In genomic region chr7:4741672-4742481, GRCm38 (mm10) we compare ENCODE assay signal across 8 mouse cellular contexts. TPM values are rescaled to one million over a fixed set of nuclear protein-coding genes. Genes with fewer than 3 reads are reported as not detected.
A peak's percentile ranks its signal among the peaks of the same experiment; 100 is the strongest.
DNase-seq lines count a peak whose midpoint lies in the region; ATAC-seq and TF ChIP-seq lines count a peak whose summit lies in the region.
"Had no signal": no experiment of that assay in that cellular context is flagged by ENCODE, and none has a peak within 500 bp of the region (broad histone marks: within the 10 kb centered on the region; RNA-seq: fewer than 3 reads in every experiment).

No protein-coding gene starts in this region.

- H3K9me3 ChIP-seq in lung, embryonic 16.5 days (ENCODE audit: control insufficient read depth, low read length) = no peaks in the 10 kb centered on the region
- H3K9me3 ChIP-seq in embryonic facial prominence, embryonic 13.5 days = no peaks in the 10 kb centered on the region
- no peaks in the 10 kb centered on the region for H3K9me3 ChIP-seq in limb, embryonic 14.5 days (ENCODE audit: control insufficient read depth, low read length)
- no peaks in the 10 kb centered on the region for H3K9me3 ChIP-seq in stomach, embryonic 16.5 days (replicated peaks; ENCODE audit: control insufficient read depth, low read length)

- TF ChIP-seq POLR2A in limb, embryonic 14.5 days (IDR thresholded peaks at IDR 0.05; ENCODE audit: borderline replicate concordance, extremely low read depth, insufficient read depth, insufficient read length) = no peak

- 71% methylated on average over 21 of the region's 21 CpGs for WGBS in lung, embryonic 16.5 days
- WGBS in embryonic facial prominence, embryonic 13.5 days = 85% methylated on average over 21 of the region's 21 CpGs
- 86% methylated on average over 21 of the region's 21 CpGs for WGBS in limb, embryonic 14.5 days
- 70% methylated on average over 21 of the region's 21 CpGs for WGBS in stomach, embryonic 16.5 days

- no peak overlapping the region for H3K27ac ChIP-seq in lung, embryonic 16.5 days (ENCODE audit: low read length)
- 0 out of 2 replicates have a peak overlapping the region, but pooled peaks have one; percentile 92 for H3K27ac ChIP-seq in embryonic facial prominence, embryonic 13.5 days
- no peak overlapping the region for H3K27ac ChIP-seq in limb, embryonic 14.5 days (replicated peaks; ENCODE audit: low read depth, low read length)
- no peak overlapping the region; the same call in 1 of the 2 replicates for H3K27ac ChIP-seq in stomach, embryonic 16.5 days (ENCODE audit: low read length)

- DNase-seq in lung, postnatal 14 days = no peak
- DNase-seq in limb, embryonic 14.5 days (ENCODE audit: low spot score) = no peak
- DNase-seq in thymus, postnatal 4 days = no peak
- DNase-seq in left cerebral cortex, postnatal 14 days (ENCODE audit: low spot score in 2 of 2) = no peak

- peak overlapping the region; percentile 37; the same call in 1 of the 2 replicates for H3K9ac ChIP-seq in lung, embryonic 16.5 days (ENCODE audit: low read length)
- H3K9ac ChIP-seq in embryonic facial prominence, embryonic 13.5 days = peak overlapping the region; percentile 89
- H3K9ac ChIP-seq in limb, embryonic 14.5 days (ENCODE audit: low read depth, low read length, severe bottlenecking) = 0 out of 2 replicates have a peak overlapping the region, but pooled peaks have one; percentile 31
- H3K9ac ChIP-seq in stomach, embryonic 16.5 days (ENCODE audit: low read length) = peak overlapping the region; percentile 90; the same call in 1 of the 2 replicates

- no peaks in the 10 kb centered on the region for H3K27me3 ChIP-seq in lung, embryonic 16.5 days (ENCODE audit: control insufficient read depth, insufficient read depth, low read depth, low read length)
- H3K27me3 ChIP-seq in embryonic facial prominence, embryonic 13.5 days = no peaks in the 10 kb centered on the region
- H3K27me3 ChIP-seq in limb, embryonic 14.5 days (ENCODE audit: control insufficient read depth, insufficient read depth, low read length) = no peaks in the 10 kb centered on the region
- H3K27me3 ChIP-seq in stomach, embryonic 16.5 days (ENCODE audit: control insufficient read depth, insufficient read depth, low read length) = no peaks in the 10 kb centered on the region

- H3K4me2 ChIP-seq in lung, embryonic 16.5 days (ENCODE audit: low read depth, low read length) = peak overlapping the region; percentile 76
- H3K4me2 ChIP-seq in embryonic facial prominence, embryonic 13.5 days = peak overlapping the region; percentile 82
- H3K4me2 ChIP-seq in limb, embryonic 14.5 days (replicated peaks; ENCODE audit: low read depth, low read length, severe bottlenecking) = peak overlapping the region; percentile 80
- peak overlapping the region; percentile 86 for H3K4me2 ChIP-seq in stomach, embryonic 16.5 days (ENCODE audit: low read depth, low read length)

- no peak for ATAC-seq in lung, embryonic 16.5 days (ENCODE audit: low read depth)
- no peak for ATAC-seq in embryonic facial prominence, embryonic 13.5 days (ENCODE audit: insufficient number of reproducible peaks, insufficient read depth, low FRiP score, low TSS enrichment, low read depth)
- ATAC-seq in limb, embryonic 14.5 days (ENCODE audit: low FRiP score, low read depth) = no peak
- ATAC-seq in stomach, embryonic 16.5 days (ENCODE audit: insufficient read depth, low FRiP score) = no peak

- peaks cover 15% of the 10 kb centered on the region for H3K4me1 ChIP-seq in lung, embryonic 16.5 days (replicated peaks; ENCODE audit: control insufficient read depth, insufficient read depth, low read length)
- peaks cover 24% of the 10 kb centered on the region for H3K4me1 ChIP-seq in embryonic facial prominence, embryonic 13.5 days
- H3K4me1 ChIP-seq in limb, embryonic 14.5 days (ENCODE audit: control insufficient read depth, insufficient read depth, low read length) = peaks cover 12% of the 10 kb centered on the region
- peaks cover 29% of the 10 kb centered on the region for H3K4me1 ChIP-seq in stomach, embryonic 16.5 days (ENCODE audit: control insufficient read depth, insufficient read depth, low read length)

- peak overlapping the region; percentile 65 for H3K4me3 ChIP-seq in lung, embryonic 16.5 days (ENCODE audit: low read length)
- H3K4me3 ChIP-seq in embryonic facial prominence, embryonic 13.5 days = peak overlapping the region; percentile 75; the same call in 1 of the 2 replicates
- H3K4me3 ChIP-seq in limb, embryonic 14.5 days (replicated peaks; ENCODE audit: low read length) = peak overlapping the region; percentile 78; the same call in 1 of the 2 replicates
- H3K4me3 ChIP-seq in stomach, embryonic 16.5 days (replicated peaks; ENCODE audit: low read length) = peak overlapping the region; percentile 69

- H3K36me3 ChIP-seq in lung, embryonic 16.5 days (ENCODE audit: control insufficient read depth, insufficient read depth, low read length) = peaks cover 3% of the 10 kb centered on the region
- H3K36me3 ChIP-seq in embryonic facial prominence, embryonic 13.5 days = peaks cover 46% of the 10 kb centered on the region
- H3K36me3 ChIP-seq in limb, embryonic 14.5 days (ENCODE audit: control insufficient read depth, insufficient read depth, low read length) = peaks cover 42% of the 10 kb centered on the region
- H3K36me3 ChIP-seq in stomach, embryonic 16.5 days (ENCODE audit: control insufficient read depth, insufficient read depth, low read length) = peaks cover 10% of the 10 kb centered on the region; the same call in 1 of the 2 replicates

- intact Hi-C loops in left cerebral cortex, postnatal 14 days (cut with DNase I) = loop anchor here (5.0 kb wide), 1 partner anchor 50 kb away; the partner anchor contains the start of gene Rpl28

RNA-seq across cellular contexts. Expression of gene Kmt5c, which starts 2.0 kb away (rescaled TPM):
- polyA plus RNA-seq in lung, embryonic 16.5 days (2015; fragmentation: Nextera tagmentation; extraction: Ambion mirVana) = 57.2 and 60.2 TPM in 2 replicates
- polyA plus RNA-seq in embryonic facial prominence, embryonic 13.5 days (2015; fragmentation: Nextera tagmentation; extraction: Ambion mirVana) = 62.0 and 64.3 TPM in 2 replicates
- 161 and 223 TPM in 2 replicates for polyA plus RNA-seq in limb, embryonic 14.5 days (2012; rRNA removed)
- 44.4 and 51.2 TPM in 2 replicates for polyA plus RNA-seq in limb, embryonic 14.5 days (2014; fragmentation: Nextera tagmentation; extraction: Ambion mirVana)
- polyA plus RNA-seq in stomach, embryonic 16.5 days (2015; fragmentation: Nextera tagmentation; extraction: Ambion mirVana) = 59.6 and 64.3 TPM in 2 replicates
- total RNA-seq in left cerebral cortex, postnatal 14 days (2021) = 10 to 100 TPM; 37.1 to 43.3 TPM

RNA-seq across cellular contexts. Expression of gene Cox6b2, which starts 11.0 kb away (rescaled TPM):
- 77.9 and 94.0 TPM in 2 replicates for polyA plus RNA-seq in lung, embryonic 16.5 days (2015; fragmentation: Nextera tagmentation; extraction: Ambion mirVana)
- polyA plus RNA-seq in embryonic facial prominence, embryonic 13.5 days (2015; fragmentation: Nextera tagmentation; extraction: Ambion mirVana) = 53.3 and 75.6 TPM in 2 replicates
- polyA plus RNA-seq in limb, embryonic 14.5 days (2012; rRNA removed) = 91.7 and 127 TPM in 2 replicates
- 44.7 and 48.9 TPM in 2 replicates for polyA plus RNA-seq in limb, embryonic 14.5 days (2014; fragmentation: Nextera tagmentation; extraction: Ambion mirVana)
- 61.4 and 70.0 TPM in 2 replicates for polyA plus RNA-seq in stomach, embryonic 16.5 days (2015; fragmentation: Nextera tagmentation; extraction: Ambion mirVana)
- 1 to 10 TPM; 5.1 to 5.7 TPM for total RNA-seq in left cerebral cortex, postnatal 14 days (2021)

RNA-seq across cellular contexts. Expression of gene Tmem150b, which starts 16.8 kb away (rescaled TPM):
- 0.14 TPM in 1 of 2 replicates, not detected in the other for polyA plus RNA-seq in lung, embryonic 16.5 days (2015; fragmentation: Nextera tagmentation; extraction: Ambion mirVana)
- 0.24 and 0.45 TPM in 2 replicates for polyA plus RNA-seq in embryonic facial prominence, embryonic 13.5 days (2015; fragmentation: Nextera tagmentation; extraction: Ambion mirVana)
- polyA plus RNA-seq in limb, embryonic 14.5 days (2012; rRNA removed) = 0.17 and 0.24 TPM in 2 replicates
- polyA plus RNA-seq in limb, embryonic 14.5 days (2014; fragmentation: Nextera tagmentation; extraction: Ambion mirVana) = 0.17 and 0.46 TPM in 2 replicates
- polyA plus RNA-seq in stomach, embryonic 16.5 days (2015; fragmentation: Nextera tagmentation; extraction: Ambion mirVana) = 0.76 and 0.90 TPM in 2 replicates
- under 1 TPM in 1 of 2 experiments, not detected in 1; 0.21 TPM for total RNA-seq in left cerebral cortex, postnatal 14 days (2021)

RNA-seq across cellular contexts. Expression of gene Fam71e2, which starts 29.2 kb away (rescaled TPM):
- not detected in 2 replicates for polyA plus RNA-seq in lung, embryonic 16.5 days (2015; fragmentation: Nextera tagmentation; extraction: Ambion mirVana)
- not detected in 2 replicates for polyA plus RNA-seq in embryonic facial prominence, embryonic 13.5 days (2015; fragmentation: Nextera tagmentation; extraction: Ambion mirVana)
- 0.03 TPM in 1 of 2 replicates, not detected in the other for polyA plus RNA-seq in limb, embryonic 14.5 days (2012; rRNA removed)
- not detected in 2 replicates for polyA plus RNA-seq in limb, embryonic 14.5 days (2014; fragmentation: Nextera tagmentation; extraction: Ambion mirVana)
- polyA plus RNA-seq in stomach, embryonic 16.5 days (2015; fragmentation: Nextera tagmentation; extraction: Ambion mirVana) = not detected in 2 replicates
- total RNA-seq in left cerebral cortex, postnatal 14 days (2021) = not detected
- polyA plus RNA-seq: brain, embryonic 14.5 days had no signal

RNA-seq across cellular contexts. Expression of gene Il11, which starts 40.8 kb away (rescaled TPM):
- polyA plus RNA-seq in lung, embryonic 16.5 days (2015; fragmentation: Nextera tagmentation; extraction: Ambion mirVana) = 0.18 and 0.19 TPM in 2 replicates
- polyA plus RNA-seq in embryonic facial prominence, embryonic 13.5 days (2015; fragmentation: Nextera tagmentation; extraction: Ambion mirVana) = not detected in 2 replicates
- polyA plus RNA-seq in limb, embryonic 14.5 days (2012; rRNA removed) = 0.33 and 0.63 TPM in 2 replicates
- 0.22 TPM in 1 of 2 replicates, not detected in the other for polyA plus RNA-seq in limb, embryonic 14.5 days (2014; fragmentation: Nextera tagmentation; extraction: Ambion mirVana)
- polyA plus RNA-seq in stomach, embryonic 16.5 days (2015; fragmentation: Nextera tagmentation; extraction: Ambion mirVana) = 0.22 and 0.26 TPM in 2 replicates
- under 1 TPM; 0.18 to 0.55 TPM for total RNA-seq in left cerebral cortex, postnatal 14 days (2021)

Comparison
In these comparisons a context has a peak if more than half of its experiments do, and no peak if none do; other contexts are left out.
1. H3K9ac ChIP-seq: peak in every context shown above with its lines; median percentile 90 in stomach, embryonic 16.5 days; 89 in embryonic facial prominence, embryonic 13.5 days; 37 in lung, embryonic 16.5 days; 31 in limb, embryonic 14.5 days.